Mouse (Mus musculus): Measurements from ENCODE around the gene Pigo. TPM values are rescaled to one million over a fixed set of nuclear protein-coding genes. Genes with fewer than 3 reads are reported as not detected.
A peak's percentile ranks its signal among the peaks of the same experiment; 100 is the strongest.

The Pigo gene
- total and polyA plus RNA-seq, 2 experiments from 2014 or later, result 24.4 to 33.4 TPM

GRCm38 (mm10) chr4:43019176-43019575 is 6.4 kb downstream of the Pigo start:
- no peak for DNase-seq (ENCODE audit: low spot score)
- no peak overlapping the region for H3K4me2 ChIP-seq (ENCODE audit: low read depth, low read length, poor library complexity, severe bottlenecking)
- H3K9ac ChIP-seq (replicated peaks; ENCODE audit: low read length, poor library complexity, severe bottlenecking), result no peak overlapping the region
- no peak overlapping the region for H3K4me3 ChIP-seq (ENCODE audit: low read depth, low read length)
- 94% methylated on average over 10 of the region's 10 CpGs for WGBS
- peaks cover 55% of the 10 kb centered on the region for H3K36me3 ChIP-seq (ENCODE audit: insufficient read depth, low read length)
- no peaks in the 10 kb centered on the region for H3K27me3 ChIP-seq (ENCODE audit: insufficient read depth, low read length)
- peaks cover 1% of the 10 kb centered on the region; the same call in 1 of the 2 replicates for H3K4me1 ChIP-seq (ENCODE audit: insufficient read depth, low read length)
- TF ChIP-seq CTCF (IDR thresholded peaks at IDR 0.05), result no peak
- H3K9me3 ChIP-seq (ENCODE audit: low read length), result no peaks in the 10 kb centered on the region
- ATAC-seq (ENCODE audit: low FRiP score), result no peak
- no peak overlapping the region for H3K27ac ChIP-seq (ENCODE audit: low read depth, low read length)

DNA sequence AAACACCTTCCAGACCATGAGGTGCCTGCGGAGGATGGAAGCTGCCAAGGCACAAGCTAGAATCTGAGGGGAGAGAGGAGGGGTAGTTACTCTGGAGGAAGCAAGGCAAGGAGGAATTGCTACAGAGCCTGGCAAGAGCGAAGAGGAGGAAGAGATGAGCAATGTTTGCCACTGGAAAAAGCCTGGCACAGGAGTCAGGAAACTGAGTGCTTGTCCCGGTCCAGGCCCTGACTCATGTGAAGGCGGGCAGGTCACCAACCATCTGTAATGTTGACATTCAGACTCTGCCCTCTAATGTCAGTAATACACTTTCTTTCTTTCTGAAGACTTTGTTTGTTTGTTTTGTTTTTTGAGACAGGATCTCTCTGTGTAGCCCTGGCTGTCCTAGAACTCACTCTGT is 7.5 kb downstream of the Pigo start:
- H3K27ac ChIP-seq (ENCODE audit: low read depth, low read length), result no peak overlapping the region
- no peak for ATAC-seq (ENCODE audit: low FRiP score)
- DNase-seq (ENCODE audit: low spot score), result no peak
- H3K36me3 ChIP-seq (ENCODE audit: insufficient read depth, low read length), result peaks cover 49% of the 10 kb centered on the region
- H3K4me1 ChIP-seq (ENCODE audit: insufficient read depth, low read length), result no peaks in the 10 kb centered on the region
- H3K27me3 ChIP-seq (ENCODE audit: insufficient read depth, low read length), result no peaks in the 10 kb centered on the region
- TF ChIP-seq CTCF (IDR thresholded peaks at IDR 0.05), result no peak
- 97% methylated on average over 4 of the region's 4 CpGs for WGBS
- H3K4me3 ChIP-seq (ENCODE audit: low read depth, low read length), result no peak overlapping the region
- H3K9ac ChIP-seq (replicated peaks; ENCODE audit: low read length, poor library complexity, severe bottlenecking), result no peak overlapping the region
- no peaks in the 10 kb centered on the region for H3K9me3 ChIP-seq (ENCODE audit: low read length)
- H3K4me2 ChIP-seq (ENCODE audit: low read depth, low read length, poor library complexity, severe bottlenecking), result no peak overlapping the region

- DNase-seq (ENCODE audit: low spot score) (no peak), ATAC-seq (ENCODE audit: low FRiP score) (no peak)
- Histone ChIP-seq H3K4me1 (ENCODE audit: insufficient read depth, low read length) (peaks cover 4% of the 10 kb centered on the region; the same call in 1 of the 2 replicates), H3K4me2 (ENCODE audit: low read depth, low read length, poor library complexity, severe bottlenecking) (no peak overlapping the region), H3K9ac (replicated peaks; ENCODE audit: low read length, poor library complexity, severe bottlenecking) (no peak overlapping the region), H3K27ac (ENCODE audit: low read depth, low read length) (no peak overlapping the region), H3K27me3 (ENCODE audit: insufficient read depth, low read length) (no peaks in the 10 kb centered on the region), H3K36me3 (ENCODE audit: insufficient read depth, low read length) (no peaks in the 10 kb centered on the region), H3K9me3 (ENCODE audit: low read length) (no peaks in the 10 kb centered on the region), H3K4me3 (ENCODE audit: low read depth, low read length) (no peak overlapping the region)
- 98% methylated on average over 1 of the region's 1 CpGs for WGBS
- TF ChIP-seq CTCF (IDR thresholded peaks at IDR 0.05), result no peak
Measured at GRCm38 (mm10) chr4:43012091-43012490, 13.5 kb downstream of the Pigo start.

- TF ChIP-seq CTCF (IDR thresholded peaks at IDR 0.05), result no peak
- DNase-seq (ENCODE audit: low spot score), result peak; percentile 83
- H3K4me1 ChIP-seq (ENCODE audit: insufficient read depth, low read length), result peaks cover 4% of the 10 kb centered on the region; the same call in 1 of the 2 replicates
- H3K9ac ChIP-seq (replicated peaks; ENCODE audit: low read length, poor library complexity, severe bottlenecking), result peak within 1 kb of the TSS; percentile 55
- ATAC-seq (ENCODE audit: low FRiP score), result peak; percentile 85
- H3K9me3 ChIP-seq (ENCODE audit: low read length), result no peaks in the 10 kb centered on the region
- no peaks in the 10 kb centered on the region for H3K27me3 ChIP-seq (ENCODE audit: insufficient read depth, low read length)
- peak within 1 kb of the TSS; percentile 92 for H3K4me2 ChIP-seq (ENCODE audit: low read depth, low read length, poor library complexity, severe bottlenecking)
- H3K36me3 ChIP-seq (ENCODE audit: insufficient read depth, low read length), result no peaks in the 10 kb centered on the region
- WGBS, result under 1% methylated on average over 37 of the region's 37 CpGs
- peak within 1 kb of the TSS; percentile 72 for H3K4me3 ChIP-seq (ENCODE audit: low read depth, low read length)
- no peak within 1 kb of the TSS for H3K27ac ChIP-seq (ENCODE audit: low read depth, low read length)
Measured at GRCm38 (mm10) chr4:43010161-43011038, 15.2 kb downstream of the Pigo start, which contains the start of gene Fancg. Gene Fancg, minus strand, starts transcription at chr4:43010506.

- Histone ChIP-seq H3K4me2 (ENCODE audit: low read depth, low read length, poor library complexity, severe bottlenecking) (no peak overlapping the region), H3K27ac (ENCODE audit: low read depth, low read length) (no peak overlapping the region), H3K9me3 (ENCODE audit: low read length) (no peaks in the 10 kb centered on the region), H3K27me3 (ENCODE audit: insufficient read depth, low read length) (no peaks in the 10 kb centered on the region), H3K4me3 (ENCODE audit: low read depth, low read length) (no peak overlapping the region), H3K36me3 (ENCODE audit: insufficient read depth, low read length) (no peaks in the 10 kb centered on the region), H3K9ac (replicated peaks; ENCODE audit: low read length, poor library complexity, severe bottlenecking) (no peak overlapping the region), H3K4me1 (ENCODE audit: insufficient read depth, low read length) (peaks cover 4% of the 10 kb centered on the region; the same call in 1 of the 2 replicates)
- WGBS, result 57% methylated on average over 2 of the region's 2 CpGs
- peak; percentile 50 for DNase-seq (ENCODE audit: low spot score)
- ATAC-seq (ENCODE audit: low FRiP score), result no peak
- TF ChIP-seq CTCF (IDR thresholded peaks at IDR 0.05), result peak; percentile 61
Measured at GRCm38 (mm10) chr4:43005765-43006164, 19.9 kb downstream of the Pigo start.

- Histone ChIP-seq H3K27me3 (ENCODE audit: insufficient read depth, low read length) (no peaks in the 10 kb centered on the region), H3K4me3 (ENCODE audit: low read depth, low read length) (no peak overlapping the region), H3K4me1 (ENCODE audit: insufficient read depth, low read length) (peaks cover 4% of the 10 kb centered on the region; the same call in 1 of the 2 replicates), H3K9me3 (ENCODE audit: low read length) (no peaks in the 10 kb centered on the region), H3K4me2 (ENCODE audit: low read depth, low read length, poor library complexity, severe bottlenecking) (no peak overlapping the region), H3K36me3 (ENCODE audit: insufficient read depth, low read length) (no peaks in the 10 kb centered on the region), H3K9ac (replicated peaks; ENCODE audit: low read length, poor library complexity, severe bottlenecking) (no peak overlapping the region), H3K27ac (ENCODE audit: low read depth, low read length) (no peak overlapping the region)
- WGBS, result 90% methylated on average over 3 of the region's 3 CpGs
- TF ChIP-seq CTCF (IDR thresholded peaks at IDR 0.05), result no peak
- ATAC-seq (ENCODE audit: low FRiP score) (no peak), DNase-seq (ENCODE audit: low spot score) (no peak)
Measured at GRCm38 (mm10) chr4:43004951-43005350, 20.7 kb downstream of the Pigo start.
